Mouse (Mus musculus) lung, adult 2 months (tissue): Measurements from ENCODE around the gene Parvb.

ENCODE experiments used
- CTCF ChIP-seq: fragments of 200-500 bp; IDR thresholded peaks from 2 replicates; pipeline ENCODE4 v1.5.1; 2011; ENCODE audit warnings: mild to moderate bottlenecking, low read length, control low read depth; ENCODE audit not compliant: insufficient read depth
- POLR2A ChIP-seq: fragments of 200-500 bp; IDR thresholded peaks from 2 replicates; pipeline ENCODE4 v1.6.1; 2011; ENCODE audit warnings: low read depth, mild to moderate bottlenecking, control low read depth, low read length, borderline replicate concordance; ENCODE audit errors: extremely low read depth

DNA sequence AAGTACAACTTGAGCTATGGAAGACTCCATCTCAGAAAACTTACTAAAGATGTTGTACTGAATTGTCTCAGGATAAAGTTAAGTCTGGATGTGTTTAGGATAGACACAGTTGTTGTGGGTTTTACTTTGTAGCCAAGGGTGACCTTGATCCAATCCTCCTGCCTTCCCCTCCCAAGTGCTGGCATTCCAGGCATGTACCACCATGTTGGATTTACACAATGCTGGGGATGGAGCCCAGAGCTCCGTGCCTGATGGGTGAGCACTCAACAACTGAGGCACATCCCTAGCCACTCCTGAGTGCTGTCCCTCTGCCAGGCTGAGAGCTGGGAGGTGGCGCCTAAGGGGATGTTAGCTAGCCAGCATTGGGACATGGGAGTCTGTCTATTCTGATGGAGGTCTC lies 16.6 kb upstream of the Parvb start:
- TF ChIP-seq POLR2A (no peak), CTCF (no peak)
